Mouse (Mus musculus) urinary bladder, postnatal 14 days (tissue): ENCODE measurements around the gene Sbpl.

Experiments used
- DNase-seq: peaks from one replicate; pipeline ENCODE4 v3.0.0; 2021; ENCODE audit warnings: low spot score

Sbpl gene

DNA sequence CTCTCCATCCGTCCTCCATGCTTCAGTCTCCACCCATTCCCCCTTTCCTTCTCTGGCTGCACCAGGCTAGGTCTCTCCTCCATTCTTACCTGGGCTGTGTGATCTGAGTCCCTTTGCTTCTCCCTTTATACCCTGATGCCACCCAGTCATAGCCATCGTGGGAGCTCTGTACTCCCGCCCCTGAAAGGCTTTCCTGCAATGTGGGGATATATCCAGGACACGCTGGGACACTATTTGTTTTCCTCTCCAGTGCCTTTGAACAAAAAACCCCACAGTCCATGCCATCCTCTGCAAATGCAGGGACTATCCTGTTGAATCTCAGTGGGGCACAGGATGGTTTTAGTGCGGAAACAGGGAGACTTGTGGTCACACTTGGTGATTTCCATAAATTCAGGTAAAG, at the start of gene Sbpl:
Gene Sbpl, minus strand, starts transcription at position 101 of the 400 bp plus-strand sequence.
- DNase-seq, result no peak

DNA sequence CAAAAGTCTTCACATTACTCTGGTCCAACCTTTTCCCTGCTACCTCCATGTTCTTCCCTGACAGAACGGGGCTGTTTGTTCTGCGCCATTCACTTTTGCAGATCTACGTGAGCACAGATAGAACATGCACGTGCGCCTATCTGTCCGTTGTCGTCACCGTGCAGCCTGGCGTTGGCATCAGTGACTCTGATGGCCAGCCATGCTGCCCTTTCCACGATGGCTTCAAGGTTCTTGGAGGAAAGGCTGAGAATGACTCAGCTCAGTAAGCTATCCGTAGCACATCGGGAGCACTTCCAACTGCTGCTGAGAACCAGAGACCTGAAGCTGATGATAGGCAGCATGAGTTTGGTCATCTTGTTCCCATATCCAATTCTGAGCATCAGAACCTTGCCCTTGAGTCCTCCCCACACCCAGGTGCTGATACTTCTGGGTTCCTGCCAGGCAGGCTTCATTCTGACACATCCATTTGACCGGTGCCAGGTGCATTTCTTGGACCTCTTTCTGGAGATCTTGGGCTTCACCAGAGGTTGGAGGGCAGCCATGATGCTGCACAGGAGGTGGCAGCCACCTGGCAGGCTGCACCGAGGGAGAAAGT, 49.1 kb upstream of the Sbpl start:
- DNase-seq, result no peak

DNA sequence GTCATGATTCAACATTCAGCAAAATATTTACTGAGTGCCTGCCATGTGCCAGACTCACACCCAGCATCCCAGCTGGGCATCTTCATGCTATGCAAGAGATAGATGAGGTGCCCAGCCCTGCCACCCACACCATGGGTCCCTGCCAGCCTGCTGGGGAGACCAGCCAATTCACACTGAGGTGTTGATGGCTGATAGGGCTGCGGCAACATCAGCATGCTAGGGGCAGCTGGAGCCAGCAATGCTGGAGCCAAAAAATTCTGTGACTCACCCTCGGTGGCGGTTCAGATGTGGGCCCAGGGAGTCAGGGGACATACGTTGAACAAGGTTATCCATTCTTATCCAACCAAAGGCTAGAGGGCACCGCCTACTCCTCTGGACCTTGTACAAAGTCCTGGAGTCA, 45.3 kb upstream of the Sbpl start:
- DNase-seq, result peak; percentile 53

GRCm38 (mm10) chr17:23998383-23998782, 43.3 kb upstream of the Sbpl start:
- peak; percentile 69 for DNase-seq

DNA sequence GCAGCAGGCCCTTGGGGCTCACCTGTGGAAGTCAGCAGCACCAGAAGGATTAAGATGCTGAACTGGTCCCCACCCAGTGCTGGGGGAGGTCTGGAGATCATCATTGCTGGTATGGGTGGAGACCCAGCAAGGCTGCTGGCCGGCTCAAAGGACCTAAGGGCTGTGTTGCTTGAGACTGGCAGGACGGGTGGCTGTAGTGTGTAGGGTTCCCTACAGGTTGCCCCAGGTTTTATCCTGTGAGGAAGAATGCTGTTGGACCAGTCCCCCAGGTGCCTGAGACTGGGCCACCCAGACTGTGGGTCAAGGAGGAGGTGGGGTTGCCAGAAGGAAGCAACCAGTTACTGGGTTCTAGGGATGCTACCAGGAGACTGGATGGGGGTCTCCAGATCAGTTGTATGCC, 42.8 kb upstream of the Sbpl start, which contains the start of gene Prss22:
Gene Prss22, minus strand, starts transcription at position 200 of the 400 bp plus-strand sequence.
- DNase-seq, result peak; percentile 89

GRCm38 (mm10) chr17:23995421-23995820, 40.3 kb upstream of the Sbpl start:
- no peak for DNase-seq

- no peak for DNase-seq
These were observed 39.6 kb upstream of the Sbpl start for GRCm38 (mm10) chr17:23994667-23995066.

DNA sequence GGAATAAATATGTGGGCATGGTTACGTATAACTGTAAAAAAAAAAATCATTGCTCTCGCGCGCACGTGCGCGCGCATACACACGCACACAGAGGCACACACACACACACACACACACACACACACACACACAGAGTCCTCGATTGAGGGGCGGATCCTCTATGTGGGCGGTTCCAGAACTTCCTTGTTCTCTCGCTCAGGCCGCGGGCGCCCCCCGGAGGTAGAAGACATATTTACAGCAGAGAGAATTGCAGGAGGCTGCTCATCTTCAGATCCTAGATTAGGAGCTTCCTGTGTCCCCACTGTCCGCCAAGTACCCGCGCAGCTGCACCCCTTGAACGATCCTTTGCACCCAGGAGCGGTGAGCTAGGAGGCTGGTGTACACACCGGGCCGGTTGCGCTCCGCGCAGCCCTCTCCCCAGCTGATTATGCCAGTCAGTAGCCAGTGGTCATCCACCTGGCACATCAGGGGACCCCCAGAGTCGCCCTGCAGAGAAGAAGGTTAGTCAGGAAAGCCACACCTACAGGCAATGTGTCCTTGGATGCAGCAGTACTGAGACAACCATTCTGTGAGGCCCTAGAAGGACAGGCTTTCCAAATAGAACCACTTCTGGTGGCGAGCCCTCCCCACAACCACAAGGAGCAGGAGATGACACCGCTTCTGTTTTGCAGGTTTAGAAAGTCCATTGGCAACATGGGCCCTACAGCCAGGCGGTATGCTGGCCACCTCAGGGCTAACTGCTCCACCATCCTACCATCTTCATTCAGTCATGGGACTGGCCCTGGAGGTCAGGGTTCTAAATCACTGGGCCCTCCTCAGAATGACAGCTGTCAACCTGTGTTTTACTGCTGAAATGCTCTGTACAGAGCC, 38.7 kb upstream of the Sbpl start:
- peak; percentile 96 for DNase-seq

DNA sequence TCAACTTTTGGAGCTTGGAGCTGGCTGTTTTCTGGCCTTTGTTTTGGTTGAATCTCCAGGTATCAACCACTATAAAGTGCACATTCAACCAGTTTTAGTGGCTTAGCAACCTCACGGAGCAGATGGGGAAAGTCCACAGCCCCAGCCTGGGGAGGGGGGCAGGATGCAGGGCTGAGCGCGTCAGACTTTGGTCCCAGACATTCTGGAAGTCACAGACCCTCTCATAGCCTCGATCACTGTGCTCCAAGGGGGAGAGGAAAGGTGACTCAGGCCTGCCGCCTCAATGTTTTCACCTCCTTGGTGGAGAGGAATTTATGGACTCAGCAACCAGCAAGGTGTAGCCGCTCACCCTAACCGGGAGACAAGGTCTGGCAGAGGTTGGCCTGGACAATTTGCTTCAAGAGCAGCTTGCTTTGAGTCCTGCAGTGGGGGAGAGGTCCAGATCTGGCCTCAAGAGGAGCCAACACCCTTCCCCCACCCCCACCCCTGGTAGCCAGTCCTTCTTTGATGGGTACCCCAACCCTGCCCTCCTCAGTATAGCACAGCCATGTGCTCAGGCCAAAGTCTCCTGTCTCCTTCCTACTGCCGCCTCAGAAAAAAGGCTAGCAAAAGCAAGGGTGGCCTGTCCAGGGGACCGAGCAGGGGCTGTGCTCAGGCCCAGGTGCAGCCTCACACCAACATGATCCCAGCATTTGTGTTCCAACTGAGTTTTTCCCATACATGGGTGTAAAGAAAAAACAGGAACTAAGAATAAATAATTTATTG, 37.9 kb upstream of the Sbpl start:
- DNase-seq, result no peak

- no peak for DNase-seq
These were observed 34.7 kb upstream of the Sbpl start for GRCm38 (mm10) chr17:23989802-23990201.

DNA sequence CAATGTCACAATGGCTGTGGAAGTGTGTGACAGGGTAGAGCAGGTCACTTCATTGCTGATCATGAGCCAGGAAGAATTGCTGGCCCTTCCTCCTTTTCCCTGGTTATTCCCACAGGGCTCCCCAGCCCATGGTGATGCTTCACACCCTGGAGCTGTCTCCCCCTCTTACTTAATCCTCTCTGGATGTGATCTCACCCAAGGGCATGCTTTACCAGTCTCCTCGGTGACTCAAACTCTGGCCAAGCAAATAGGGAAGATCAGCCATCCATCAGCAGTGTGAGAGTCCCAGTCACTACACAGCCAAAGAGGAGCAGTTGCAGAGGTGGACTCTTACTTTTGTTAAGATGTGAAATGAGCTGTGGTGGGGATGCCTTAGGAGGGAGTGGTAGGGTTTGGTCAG, 29.9 kb upstream of the Sbpl start:
- DNase-seq, result no peak

DNA sequence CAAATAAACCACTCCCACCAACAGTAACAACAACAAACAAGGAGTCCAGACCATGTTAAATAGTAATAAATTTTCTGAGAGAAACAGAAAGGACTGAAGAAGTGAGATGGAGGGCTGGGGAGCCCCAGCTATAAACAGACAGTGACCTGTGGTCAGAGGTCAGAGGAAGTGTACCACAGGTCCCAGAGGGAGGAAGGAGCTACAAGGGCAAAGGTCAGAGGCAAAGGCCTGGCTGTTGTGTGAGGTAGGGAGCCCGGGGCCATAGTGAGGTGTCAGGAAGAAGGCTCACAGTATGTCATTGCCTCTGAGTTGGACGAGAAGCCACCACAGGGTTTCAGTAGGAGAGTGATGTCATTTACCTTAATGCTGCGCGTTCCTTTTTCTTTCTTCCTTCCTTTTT, 27.8 kb upstream of the Sbpl start:
- DNase-seq, result no peak

- no peak for DNase-seq
These were observed 25.3 kb upstream of the Sbpl start, which contains the start of gene Prss30 for GRCm38 (mm10) chr17:23980297-23980909. TSS of gene Prss30 (minus strand) at chr17:23980566.

DNA sequence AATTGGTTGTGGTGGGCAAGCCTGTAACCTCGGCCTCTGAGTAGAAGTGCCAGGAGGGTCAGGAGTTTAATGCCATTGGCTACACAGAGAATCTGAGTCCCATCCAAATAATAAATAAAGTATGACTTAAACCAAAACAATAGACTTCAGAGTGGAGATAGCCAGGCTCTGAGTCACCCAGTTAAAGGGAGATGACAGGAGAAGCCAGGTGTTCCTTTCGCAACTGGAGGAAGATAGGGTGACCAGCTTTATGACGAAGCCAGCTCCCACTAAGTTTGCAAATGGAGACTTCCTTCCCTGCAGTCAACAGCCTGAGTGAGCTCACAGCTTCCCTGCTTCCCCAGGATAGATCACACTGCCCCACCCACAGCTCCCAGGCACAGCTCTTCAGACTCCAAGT, 24.4 kb upstream of the Sbpl start:
- DNase-seq, result no peak

GRCm38 (mm10) chr17:23976665-23977064, 21.6 kb upstream of the Sbpl start:
- no peak for DNase-seq

GRCm38 (mm10) chr17:23971315-23971714, 16.2 kb upstream of the Sbpl start:
- no peak for DNase-seq

- peak; percentile 86 for DNase-seq
These were observed 14.2 kb upstream of the Sbpl start for GRCm38 (mm10) chr17:23969231-23969630.

GRCm38 (mm10) chr17:23968780-23969179, 13.7 kb upstream of the Sbpl start:
- no peak for DNase-seq

DNA sequence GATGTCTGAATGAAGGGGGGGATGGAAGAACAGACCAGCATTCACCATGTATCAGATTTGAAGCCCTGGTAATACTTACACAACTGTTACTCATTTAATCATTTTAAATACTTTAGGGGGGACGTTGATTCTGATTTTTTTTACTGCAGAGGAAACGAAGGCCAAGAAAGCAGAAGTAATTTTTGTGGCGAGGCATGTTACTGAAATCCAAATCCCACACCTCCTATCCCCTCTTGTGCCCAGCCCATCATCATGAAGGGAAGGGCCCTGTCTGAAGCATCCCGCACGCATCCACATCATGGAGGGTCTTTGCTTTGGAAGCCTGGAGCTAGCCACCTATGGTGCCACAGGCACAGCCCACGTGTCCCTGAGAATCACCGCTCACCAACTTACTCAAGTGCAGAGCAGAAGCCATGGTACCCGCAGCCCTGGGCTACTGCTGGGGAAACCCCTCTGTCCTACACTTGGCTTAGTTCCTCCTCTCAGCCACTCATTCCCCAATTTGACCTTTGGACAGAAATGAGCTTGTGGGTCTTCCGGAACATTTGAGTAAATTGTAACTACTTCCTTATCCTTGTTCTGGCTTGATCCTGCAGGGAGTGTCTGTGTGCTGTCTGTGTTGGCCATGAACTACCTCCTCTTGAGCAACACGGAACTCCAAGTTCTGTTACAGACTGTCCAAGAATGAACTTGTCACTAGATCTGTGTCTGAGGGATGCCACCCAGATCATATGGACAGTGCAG, 11.8 kb upstream of the Sbpl start:
- peak; percentile 51 for DNase-seq

- no peak for DNase-seq
These were observed 10.8 kb upstream of the Sbpl start for GRCm38 (mm10) chr17:23965805-23966425.

- DNase-seq, result no peak
These were observed 6.6 kb upstream of the Sbpl start for GRCm38 (mm10) chr17:23961573-23962122.
